Mouse (Mus musculus): ENCODE measurements at regions not wholly inside any gene's neighbourhood (a gene's known extent, or its start where the extent isn't known, plus 50 kb on each side); places are given as distances from the start of the nearest gene placed in this dataset.
A peak's percentile ranks its signal among the peaks of the same experiment; 100 is the strongest.

DNA sequence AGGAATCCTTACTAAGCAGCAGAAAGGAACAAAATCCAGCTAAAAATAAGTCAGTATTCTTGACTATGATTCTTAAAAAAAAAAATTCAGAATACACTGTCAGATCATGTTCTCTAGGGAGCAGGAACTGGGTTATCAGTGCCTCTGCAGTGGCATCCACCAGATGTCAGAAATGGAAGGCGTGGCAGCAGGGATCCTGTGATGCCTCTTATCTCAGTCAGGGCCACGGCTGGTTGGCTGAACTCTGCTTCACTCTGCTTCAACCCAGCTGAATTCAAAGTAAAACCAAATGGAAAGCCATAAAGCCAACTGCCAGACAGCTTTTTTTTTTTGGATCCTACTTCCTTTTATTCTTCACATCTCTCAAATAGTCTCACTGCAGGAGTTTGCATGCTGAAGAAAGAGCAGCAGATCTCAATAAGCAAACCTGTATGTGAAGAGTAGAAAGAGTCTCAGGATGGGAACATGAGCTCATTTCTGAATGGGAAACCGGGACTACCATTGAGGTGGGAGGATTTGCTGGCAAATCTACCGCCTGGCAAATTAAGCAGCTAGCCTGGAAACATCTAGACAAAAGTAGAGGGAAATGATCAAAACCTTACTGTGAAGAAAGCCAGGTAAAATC, 295.8 kb downstream of the Trib2 start:
- dilution Hi-C loops (cut with MboI; ENCODE audit: extremely low pct_ligation_motif_present, extremely low pct_unique_long_range_greater_than_20kb, low sequenced_read_pairs) (no loop called here), in situ Hi-C loops (cut with MboI; ENCODE audit: low pct_ligation_motif_present, low pct_unique_long_range_greater_than_20kb, low sequenced_read_pairs) (no loop called here)
- Histone ChIP-seq H3K79me2 (replicated peaks; ENCODE audit: control insufficient read depth, extremely low read depth, insufficient read depth, poor library complexity, severe bottlenecking) (no peaks in the 10 kb centered on the region), H3K4me1 (ENCODE audit: control insufficient read depth in 1 of 2, insufficient read depth in 2 of 2) (no peaks in the 10 kb centered on the region), H3K9me3 (replicated peaks; ENCODE audit: low read length) (no peaks in the 10 kb centered on the region), H3K4me3 (replicated peaks in 1 of 3; ENCODE audit: low read depth in 2 of 3, low read length in 2 of 3, poor library complexity in 1 of 3) (no peak overlapping the region), H3K36me3 (replicated peaks in 1 of 2; ENCODE audit: control insufficient read depth in 1 of 2, insufficient read depth in 1 of 2, low read length in 1 of 2) (no peaks in the 10 kb centered on the region), H3K4me2 (ENCODE audit: insufficient read depth, low read depth, poor library complexity, severe bottlenecking) (no peak overlapping the region), H3K27ac (ENCODE audit: insufficient read depth, low read depth) (no peak overlapping the region), H3K9ac (ENCODE audit: insufficient read depth, low read depth) (no peak overlapping the region), H3K27me3 (replicated peaks) (no peaks in the 10 kb centered on the region)
- DNase-seq (ENCODE audit: extremely low read depth) = no peak
- TF ChIP-seq MAZ (IDR thresholded peaks at IDR 0.05; ENCODE audit: low read depth, low read length) = no peak
- TF ChIP-seq SIN3A (IDR thresholded peaks at IDR 0.05; ENCODE audit: low read length) = no peak
- no peak for TF ChIP-seq RAD21 (IDR thresholded peaks at IDR 0.05; ENCODE audit: low read depth, low read length)
- no peak for TF ChIP-seq ZKSCAN1 (IDR thresholded peaks at IDR 0.05; ENCODE audit: borderline replicate concordance, low read depth, low read length)
- TF ChIP-seq GABPA (IDR thresholded peaks at IDR 0.05; ENCODE audit: insufficient replicate concordance, low read depth, low read length) = no peak
- TF ChIP-seq E2F4 (IDR thresholded peaks at IDR 0.05; ENCODE audit: insufficient replicate concordance, low read depth, low read length) = no peak
- TF ChIP-seq MYC (IDR thresholded peaks at IDR 0.05; ENCODE audit: low read depth, low read length) = no peak
- no peak for TF ChIP-seq HCFC1 (IDR thresholded peaks at IDR 0.05; ENCODE audit: low read depth, low read length)
- no peak for TF ChIP-seq MEF2A (IDR thresholded peaks at IDR 0.05; ENCODE audit: borderline replicate concordance, low read depth, low read length)
- TF ChIP-seq KAT2A (IDR thresholded peaks at IDR 0.05; ENCODE audit: insufficient replicate concordance, low read length) = no peak
- no peak for TF ChIP-seq JUN (IDR thresholded peaks at IDR 0.05; ENCODE audit: insufficient read depth, low read depth, low read length)
- TF ChIP-seq CHD1 (IDR thresholded peaks at IDR 0.05; ENCODE audit: low read depth, low read length) = no peak
- no peak for TF ChIP-seq TCF12 (IDR thresholded peaks at IDR 0.05; ENCODE audit: low read depth, low read length)

DNA sequence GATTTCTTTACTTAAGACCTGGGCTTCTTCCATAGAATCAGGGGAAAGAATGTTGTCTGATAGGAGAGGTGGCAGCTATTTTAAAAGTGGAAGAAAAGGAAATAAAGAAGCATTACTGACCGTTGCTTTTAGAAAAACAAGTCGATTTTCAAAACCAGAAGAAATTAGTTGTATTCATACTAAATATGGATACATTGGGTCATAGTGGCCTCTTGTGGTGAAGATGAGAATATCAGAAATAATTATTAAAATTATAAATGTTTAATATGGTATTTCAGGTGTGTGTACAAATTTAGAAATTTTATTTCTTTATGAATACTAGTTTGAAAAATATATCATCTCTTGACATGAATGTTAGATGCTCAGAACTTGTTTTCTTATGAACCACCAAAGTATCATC, 304.7 kb downstream of the Trib2 start:
- Histone ChIP-seq H3K79me2 (replicated peaks; ENCODE audit: control insufficient read depth, extremely low read depth, insufficient read depth, poor library complexity, severe bottlenecking) (no peaks in the 10 kb centered on the region), H3K9me3 (replicated peaks; ENCODE audit: low read length) (no peaks in the 10 kb centered on the region), H3K4me2 (ENCODE audit: insufficient read depth, low read depth, poor library complexity, severe bottlenecking) (no peak overlapping the region), H3K9ac (ENCODE audit: insufficient read depth, low read depth) (no peak overlapping the region), H3K4me3 (replicated peaks in 1 of 3; ENCODE audit: low read depth in 2 of 3, low read length in 2 of 3, poor library complexity in 1 of 3) (no peak overlapping the region), H3K36me3 (replicated peaks in 1 of 2; ENCODE audit: control insufficient read depth in 1 of 2, insufficient read depth in 1 of 2, low read length in 1 of 2) (no peaks in the 10 kb centered on the region), H3K27me3 (replicated peaks) (no peaks in the 10 kb centered on the region), H3K27ac (ENCODE audit: insufficient read depth, low read depth) (no peak overlapping the region), H3K4me1 (ENCODE audit: control insufficient read depth in 1 of 2, insufficient read depth in 2 of 2) (no peaks in the 10 kb centered on the region)
- in situ Hi-C loops (cut with MboI; ENCODE audit: low pct_ligation_motif_present, low pct_unique_long_range_greater_than_20kb, low sequenced_read_pairs) = no loop called here
- no peak for DNase-seq (ENCODE audit: extremely low read depth)
- dilution Hi-C loops (cut with MboI; ENCODE audit: extremely low pct_ligation_motif_present, extremely low pct_unique_long_range_greater_than_20kb, low sequenced_read_pairs) = no loop called here
- TF ChIP-seq CHD2 (IDR thresholded peaks at IDR 0.05; ENCODE audit: low read length) (no peak), MAZ (IDR thresholded peaks at IDR 0.05; ENCODE audit: low read depth, low read length) (no peak), MEF2A (IDR thresholded peaks at IDR 0.05; ENCODE audit: borderline replicate concordance, low read depth, low read length) (no peak), IRF4 (IDR thresholded peaks at IDR 0.05; ENCODE audit: low read depth, low read length) (no peak), POLR2A (IDR thresholded peaks at IDR 0.05; ENCODE audit: low read depth, low read length) (no peak), RAD21 (IDR thresholded peaks at IDR 0.05; ENCODE audit: low read depth, low read length) (peak; percentile 60), USF2 (conservative IDR thresholded peaks at IDR 0.05; ENCODE audit: low read depth, low read length) (no peak), CTCF (conservative IDR thresholded peaks at IDR 0.05 in 1 of 2, IDR thresholded peaks at IDR 0.05 in 1 of 2; ENCODE audit: low read depth in 2 of 2, low read length in 2 of 2) (peak in 1 of 2 experiments; percentile 41; a peak in 1 of 4 replicates)
